Mouse (Mus musculus) neural tube, embryonic 12.5 days (tissue): Measurements from ENCODE around the gene Rps2. TPM values are rescaled to one million over a fixed set of nuclear protein-coding genes. Genes with fewer than 3 reads are reported as not detected.
"Not testable (repeated sequence)": the region's sequence is repeated elsewhere in the genome, so short reads cannot be mapped to it uniquely, and the experiment has no call there.

Experiments
- ATAC-seq: fragments of 200-750 bp; cut with Nextera tagmentation; 2 replicates; pipeline ENCODE4 v1.8.0; 2017; ENCODE audit warnings: low read depth, mild to moderate bottlenecking, moderate TSS enrichment, moderate library complexity; ENCODE audit not compliant: low FRiP score
- H3K27ac ChIP-seq: fragments of 300-500 bp; sonication (generic); 2 replicates; pipeline ENCODE4 v1.5.1; 2016
- H3K27me3 ChIP-seq: fragments of 300-500 bp; sonication (generic); replicated peaks from 2 replicates; pipeline ENCODE4 v1.6.1; 2016; ENCODE audit warnings: mild to moderate bottlenecking
- H3K36me3 ChIP-seq: fragments of 300-500 bp; sonication (generic); 2 replicates; pipeline ENCODE4 v1.6.1; 2016; ENCODE audit warnings: mild to moderate bottlenecking
- H3K4me1 ChIP-seq: fragments of 300-500 bp; sonication (generic); 2 replicates; pipeline ENCODE4 v1.6.1; 2016
- H3K4me2 ChIP-seq: fragments of 300-500 bp; sonication (generic); replicated peaks from 2 replicates; pipeline ENCODE4 v1.6.1; 2016; ENCODE audit warnings: mild to moderate bottlenecking
- H3K4me3 ChIP-seq: fragments of 300-500 bp; sonication (generic); 2 replicates; pipeline ENCODE4 v1.5.1; 2016
- H3K9ac ChIP-seq: fragments of 300-500 bp; sonication (generic); 2 replicates; pipeline ENCODE4 v1.6.1; 2016; ENCODE audit warnings: mild to moderate bottlenecking
- H3K9me3 ChIP-seq: fragments of 300-500 bp; sonication (generic); 2 replicates; pipeline ENCODE4 v1.6.1; 2016; ENCODE audit warnings: mild to moderate bottlenecking
- WGBS: fragments of 180-500 bp; shearing (Covaris S2); methylation state at CpG from one replicate; pipeline ENCODE4 v1.1.7; 2016; 5-methylcytosine and 5-hydroxymethylcytosine counted together
- polyA plus RNA-seq: library from polyadenylated mRNA; unstranded; fragments of >200 nt; fragmentation: Nextera tagmentation; extraction: Ambion mirVana; gene quantifications from 2 replicates; pipeline ENCODE4 v1.2.1, GENCODE M21; 2016

Rps2 gene
- polyA plus RNA-seq, 1 experiment from 2014 or later: 826 TPM

- Histone ChIP-seq H3K9me3 (no peaks in the 10 kb centered on the region), H3K36me3 (peaks cover 17% of the 10 kb centered on the region), H3K4me1 (peaks cover 20% of the 10 kb centered on the region), H3K4me2 (peak overlapping the region; percentile 68), H3K27ac (no peak overlapping the region), H3K27me3 (no peaks in the 10 kb centered on the region), H3K9ac (peak overlapping the region; percentile 72), H3K4me3 (peak overlapping the region; percentile 80)
- ATAC-seq: peak; percentile 51; the same call in 1 of the 2 replicates
- 7% methylated on average over 24 of the region's 24 CpGs for WGBS
Observed at GRCm38 (mm10) chr17:24707801-24708425, 10.0 kb upstream of the Rps2 start.

DNA sequence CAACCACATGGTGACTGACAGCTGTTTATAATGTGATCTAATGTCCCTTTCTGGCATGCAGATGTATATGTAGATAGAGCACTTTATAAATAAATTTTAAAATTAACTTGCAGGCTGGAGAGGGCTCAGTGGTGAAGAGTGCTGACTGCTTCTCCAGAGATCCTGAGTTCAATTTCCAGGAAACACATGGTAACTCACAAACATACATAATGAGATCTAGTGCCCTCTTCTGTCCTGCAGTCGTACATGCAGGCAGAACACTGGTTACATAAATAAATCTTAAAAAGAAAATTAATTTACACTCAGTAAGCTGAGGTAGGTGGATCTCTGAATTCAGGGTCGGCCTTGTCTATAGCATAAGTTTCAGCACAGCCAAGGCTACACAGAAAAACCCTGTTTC lies 9.3 kb upstream of the Rps2 start:
- H3K9ac ChIP-seq: no peak overlapping the region
- H3K4me2 ChIP-seq: peak overlapping the region; percentile 68; the same call in 1 of the 2 replicates

DNA sequence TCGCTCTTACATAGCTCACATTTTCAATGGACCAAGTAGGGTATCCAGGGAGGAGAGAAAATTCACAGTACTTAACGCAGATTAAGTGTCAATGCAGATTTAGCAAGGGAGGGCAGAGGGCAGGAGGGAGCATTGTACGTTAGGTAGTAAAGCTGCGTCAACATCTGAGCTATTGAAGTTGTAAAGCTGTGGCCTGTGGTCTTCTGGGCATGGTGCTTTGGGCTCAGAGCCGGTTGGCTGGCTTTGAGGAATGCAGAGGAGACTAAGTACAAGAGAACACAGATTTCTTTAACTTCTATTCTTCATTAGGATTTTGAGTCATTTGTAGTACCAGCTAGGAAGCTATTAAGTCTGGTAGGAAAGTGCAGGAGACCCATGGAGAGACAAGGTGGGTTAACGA lies 2.4 kb upstream of the Rps2 start:
- H3K36me3 ChIP-seq: peaks cover 20% of the 10 kb centered on the region
- peaks cover 6% of the 10 kb centered on the region; the same call in 1 of the 2 replicates for H3K4me1 ChIP-seq
- H3K9ac ChIP-seq: no peak overlapping the region
- no peak for ATAC-seq
- no peak overlapping the region for H3K27ac ChIP-seq
- no peaks in the 10 kb centered on the region for H3K27me3 ChIP-seq
- no peak overlapping the region for H3K4me3 ChIP-seq
- no peak overlapping the region for H3K4me2 ChIP-seq
- WGBS: 60% methylated on average over 6 of the region's 6 CpGs
- no peaks in the 10 kb centered on the region for H3K9me3 ChIP-seq

More for the DNA sequence above, 9.3 kb upstream of the Rps2 start:
- H3K27me3 ChIP-seq: no peaks in the 10 kb centered on the region
- peaks cover 20% of the 10 kb centered on the region for H3K4me1 ChIP-seq
- no peak overlapping the region for H3K4me3 ChIP-seq
- WGBS: 37% methylated on average over 2 of the region's 2 CpGs
- no peak for ATAC-seq
- peaks cover 15% of the 10 kb centered on the region for H3K36me3 ChIP-seq
- no peaks in the 10 kb centered on the region for H3K9me3 ChIP-seq
- H3K27ac ChIP-seq: no peak overlapping the region

GRCm38 (mm10) chr17:24716166-24716682 lies 1.7 kb upstream of the Rps2 start:
- Histone ChIP-seq H3K27ac (no peak overlapping the region), H3K9me3 (no peaks in the 10 kb centered on the region), H3K9ac (no peak overlapping the region), H3K4me1 (peaks cover 8% of the 10 kb centered on the region), H3K36me3 (peaks cover 22% of the 10 kb centered on the region), H3K27me3 (no peaks in the 10 kb centered on the region), H3K4me2 (no peak overlapping the region), H3K4me3 (no peak overlapping the region)
- ATAC-seq: no peak
- WGBS: 96% methylated on average over 15 of the region's 15 CpGs

GRCm38 (mm10) chr17:24718938-24719337 lies 1.0 kb downstream of the Rps2 start:
- peak overlapping the region; percentile 80 for H3K4me3 ChIP-seq
- H3K27ac ChIP-seq: not testable (repeated sequence)
- 60% methylated on average over 5 of the region's 5 CpGs for WGBS

DNA sequence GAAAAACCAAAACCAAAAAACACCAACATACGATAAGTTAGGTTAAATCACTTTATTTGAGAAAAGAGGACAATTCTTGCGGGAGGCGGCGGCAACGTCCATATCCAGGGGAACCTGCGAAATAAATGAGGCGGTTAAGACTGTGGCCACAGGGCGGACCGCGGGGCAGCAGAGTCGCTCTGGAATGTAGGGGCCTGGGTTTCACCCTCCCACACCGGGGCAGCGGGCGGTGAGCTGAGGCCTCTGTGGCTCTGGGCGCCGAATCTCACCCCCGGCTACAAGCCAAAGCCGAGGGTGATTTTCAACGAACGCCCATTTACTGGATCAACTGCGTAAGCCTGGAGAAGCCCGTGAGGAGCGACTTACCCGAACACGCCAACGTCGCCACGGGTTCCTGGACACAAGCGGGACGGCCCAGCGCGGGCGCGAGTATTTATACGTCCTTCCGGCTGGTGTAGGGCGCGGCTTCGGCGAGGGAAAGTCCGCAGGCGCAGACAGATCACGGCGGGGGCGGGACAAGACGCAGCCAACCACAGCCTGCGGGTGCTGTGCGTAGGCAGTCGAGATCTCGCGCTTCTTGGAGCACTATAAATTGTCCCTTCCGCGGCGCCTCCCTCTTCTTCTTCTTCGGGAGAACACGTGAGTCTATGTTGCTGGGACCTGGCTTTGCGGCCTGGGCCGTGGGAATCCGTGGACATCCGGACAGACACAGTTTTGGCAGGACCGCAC lies 1.7 kb downstream of the Rps2 start:
- H3K4me1 ChIP-seq: peaks cover 35% of the 10 kb centered on the region
- under 1% methylated on average over 61 of the region's 61 CpGs for WGBS
- H3K4me3 ChIP-seq: peak overlapping the region; percentile 80
- peaks cover 36% of the 10 kb centered on the region for H3K36me3 ChIP-seq
- no peaks in the 10 kb centered on the region for H3K9me3 ChIP-seq
- peak; percentile 97 for ATAC-seq
- H3K4me2 ChIP-seq: peak overlapping the region; percentile 94
- H3K27ac ChIP-seq: peak overlapping the region; percentile 57; the same call in 1 of the 2 replicates
- H3K27me3 ChIP-seq: no peaks in the 10 kb centered on the region
- peak overlapping the region; percentile 83 for H3K9ac ChIP-seq

More at GRCm38 (mm10) chr17:24718938-24719337, 1.0 kb downstream of the Rps2 start:
- peak overlapping the region; percentile 83 for H3K9ac ChIP-seq
- H3K27me3 ChIP-seq, ATAC-seq, H3K9me3 ChIP-seq: not testable (repeated sequence)
- H3K4me2 ChIP-seq: peak overlapping the region; percentile 94
- peaks cover 36% of the 10 kb centered on the region for H3K36me3 ChIP-seq
- H3K4me1 ChIP-seq: peaks cover 33% of the 10 kb centered on the region

- H3K4me3 ChIP-seq: peak overlapping the region; percentile 80
- not testable (repeated sequence) for H3K27me3 ChIP-seq, H3K9me3 ChIP-seq, ATAC-seq, H3K27ac ChIP-seq
- WGBS: 2% methylated on average over 11 of the region's 11 CpGs
- H3K4me2 ChIP-seq: peak overlapping the region; percentile 94
- peak overlapping the region; percentile 83 for H3K9ac ChIP-seq
- H3K4me1 ChIP-seq: peaks cover 35% of the 10 kb centered on the region
- H3K36me3 ChIP-seq: peaks cover 36% of the 10 kb centered on the region
Observed at GRCm38 (mm10) chr17:24720616-24721015, 2.7 kb downstream of the Rps2 start.

- not testable (repeated sequence) for H3K27ac ChIP-seq, H3K9me3 ChIP-seq, ATAC-seq, H3K27me3 ChIP-seq
- Histone ChIP-seq H3K4me2 (peak overlapping the region; percentile 94), H3K4me3 (peak overlapping the region; percentile 26), H3K36me3 (peaks cover 29% of the 10 kb centered on the region), H3K4me1 (peaks cover 35% of the 10 kb centered on the region), H3K9ac (peak overlapping the region; percentile 56)
- WGBS: 76% methylated on average over 7 of the region's 7 CpGs
Observed at GRCm38 (mm10) chr17:24721383-24721955, 3.6 kb downstream of the Rps2 start.

- Histone ChIP-seq H3K9me3 (no peaks in the 10 kb centered on the region), H3K9ac (peak overlapping the region; percentile 22; the same call in 1 of the 2 replicates), H3K36me3 (peaks cover 21% of the 10 kb centered on the region), H3K27ac (no peak overlapping the region), H3K4me1 (peaks cover 35% of the 10 kb centered on the region), H3K4me3 (no peak overlapping the region), H3K27me3 (no peaks in the 10 kb centered on the region), H3K4me2 (peak overlapping the region; percentile 94)
- no peak for ATAC-seq
- WGBS: 23% methylated on average over 13 of the region's 13 CpGs
Observed at GRCm38 (mm10) chr17:24722220-24722924, 4.5 kb downstream of the Rps2 start.

- H3K36me3 ChIP-seq: peaks cover 15% of the 10 kb centered on the region
- no peaks in the 10 kb centered on the region for H3K9me3 ChIP-seq
- ATAC-seq: no peak
- H3K4me1 ChIP-seq: peaks cover 35% of the 10 kb centered on the region
- peak overlapping the region; percentile 71 for H3K4me3 ChIP-seq
- no peak overlapping the region for H3K27ac ChIP-seq
- no peaks in the 10 kb centered on the region for H3K27me3 ChIP-seq
- peak overlapping the region; percentile 92 for H3K9ac ChIP-seq
- WGBS: 4% methylated on average over 12 of the region's 12 CpGs
- H3K4me2 ChIP-seq: peak overlapping the region; percentile 94
Observed at GRCm38 (mm10) chr17:24723122-24723880, 5.4 kb downstream of the Rps2 start.

GRCm38 (mm10) chr17:24723881-24724180 lies 5.9 kb downstream of the Rps2 start:
- H3K9me3 ChIP-seq: no peaks in the 10 kb centered on the region
- no peak for ATAC-seq
- no peaks in the 10 kb centered on the region for H3K27me3 ChIP-seq
- under 1% methylated on average over 15 of the region's 15 CpGs for WGBS
- H3K4me2 ChIP-seq: peak overlapping the region; percentile 94
- peaks cover 31% of the 10 kb centered on the region for H3K4me1 ChIP-seq
- peak overlapping the region; percentile 92 for H3K9ac ChIP-seq
- H3K36me3 ChIP-seq: peaks cover 15% of the 10 kb centered on the region
- peak overlapping the region; percentile 71 for H3K4me3 ChIP-seq
- no peak overlapping the region for H3K27ac ChIP-seq
